Mouse (Mus musculus): ENCODE data around the gene Adamts7. TPM values are rescaled to one million over a fixed set of nuclear protein-coding genes. Genes with fewer than 3 reads are reported as not detected.

Gene Adamts7
- total and polyA plus RNA-seq, 3 experiments = 2.5 to 10.9 (median 6.1) TPM

DNA sequence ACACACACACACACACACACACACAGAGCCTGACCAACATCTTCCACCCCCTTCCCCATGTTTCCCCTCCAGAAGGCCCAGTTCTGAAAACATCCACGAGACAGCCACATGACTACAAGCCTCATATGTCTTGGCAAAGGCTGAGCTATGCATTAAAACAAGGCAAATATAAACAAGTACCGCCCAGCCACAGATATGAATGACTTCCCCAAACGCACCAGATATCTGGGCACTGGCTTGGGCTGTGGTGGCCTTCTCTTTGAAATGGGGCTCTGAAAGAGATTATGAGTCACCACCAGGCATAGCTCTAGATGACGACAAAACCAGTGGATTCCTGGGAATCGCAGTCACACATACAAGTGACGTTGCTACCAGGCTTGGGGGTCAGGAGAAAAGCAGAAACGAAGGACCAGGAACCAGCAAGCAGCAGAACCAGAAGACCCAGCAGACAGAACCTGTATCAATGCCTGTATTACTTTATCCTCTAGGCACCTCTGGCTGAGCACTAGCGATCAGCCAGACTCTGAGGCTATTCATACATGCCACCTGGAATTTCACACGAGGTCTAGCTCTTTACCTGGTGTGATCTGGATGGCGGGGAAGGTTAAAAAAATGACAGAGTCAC lies 72.5 kb downstream of the Adamts7 start:
- DNase-seq = peak; percentile 52

GRCm38 (mm10) chr9:90236817-90237216 lies 73.9 kb downstream of the Adamts7 start:
- DNase-seq = no peak

GRCm38 (mm10) chr9:90237232-90238062 lies 74.6 kb downstream of the Adamts7 start:
- no peak for DNase-seq

DNA sequence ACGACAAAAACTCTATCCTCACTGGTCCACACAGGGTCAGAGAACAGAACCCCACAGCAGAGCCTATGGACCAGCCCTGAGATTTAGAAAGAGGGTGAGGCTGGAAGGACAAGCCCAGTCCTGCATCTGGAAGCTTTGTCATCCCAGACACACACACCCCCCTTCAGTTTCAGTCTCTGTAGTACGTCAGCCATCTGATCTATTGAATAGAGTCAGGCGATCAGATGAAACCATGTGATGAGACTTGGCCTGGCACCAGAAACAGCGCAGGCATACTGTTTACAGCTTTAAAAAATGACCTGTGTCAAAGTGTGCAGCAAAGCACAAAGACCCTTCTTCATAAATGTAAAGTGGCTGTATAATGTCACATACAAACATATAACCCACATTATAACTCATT lies 77.7 kb downstream of the Adamts7 start:
- DNase-seq = no peak

- no peak for DNase-seq
Observed at GRCm38 (mm10) chr9:90241041-90241440, 78.2 kb downstream of the Adamts7 start.

- no peak for DNase-seq
Observed at GRCm38 (mm10) chr9:90241618-90242017, 78.7 kb downstream of the Adamts7 start.

DNA sequence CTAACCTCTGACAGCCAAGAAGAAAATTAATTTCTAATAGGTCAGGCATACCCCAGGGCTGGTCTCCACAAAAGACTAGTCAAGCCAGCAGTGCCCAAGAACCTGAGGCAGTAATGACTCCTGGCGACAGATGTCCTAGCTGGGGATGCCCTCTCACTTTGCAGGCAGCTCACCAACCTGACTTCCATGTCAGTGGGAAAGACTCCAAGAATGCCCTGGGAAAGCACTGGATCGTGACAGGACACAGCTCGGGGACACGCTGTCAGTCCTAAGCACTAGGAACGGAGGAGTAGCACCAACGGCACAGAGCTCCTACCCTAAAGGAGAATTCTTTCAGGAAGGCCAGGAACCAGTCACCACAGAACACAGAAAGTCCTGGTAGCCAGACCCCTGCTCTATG lies 79.4 kb downstream of the Adamts7 start:
- no peak for DNase-seq

DNA sequence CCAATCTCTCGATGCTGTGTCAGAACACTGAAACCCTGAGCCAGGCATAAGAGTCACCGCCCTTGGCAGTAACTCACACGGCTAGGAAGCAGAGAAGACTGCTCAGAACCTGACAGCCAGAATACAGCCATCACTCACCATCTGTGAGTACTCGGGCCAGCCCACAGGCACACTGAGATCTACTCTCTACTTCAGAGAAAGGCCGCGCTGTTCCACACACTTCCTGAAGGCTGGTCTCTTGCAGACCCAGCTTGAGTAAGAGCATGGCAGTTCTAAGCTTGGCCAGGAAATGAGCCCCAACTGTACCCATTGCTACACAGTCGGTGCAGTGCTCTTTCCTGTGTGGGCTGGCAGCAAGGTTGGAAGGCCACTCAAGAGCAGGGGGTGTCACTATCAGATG lies 80.0 kb downstream of the Adamts7 start:
- peak; percentile 50 for DNase-seq

DNA sequence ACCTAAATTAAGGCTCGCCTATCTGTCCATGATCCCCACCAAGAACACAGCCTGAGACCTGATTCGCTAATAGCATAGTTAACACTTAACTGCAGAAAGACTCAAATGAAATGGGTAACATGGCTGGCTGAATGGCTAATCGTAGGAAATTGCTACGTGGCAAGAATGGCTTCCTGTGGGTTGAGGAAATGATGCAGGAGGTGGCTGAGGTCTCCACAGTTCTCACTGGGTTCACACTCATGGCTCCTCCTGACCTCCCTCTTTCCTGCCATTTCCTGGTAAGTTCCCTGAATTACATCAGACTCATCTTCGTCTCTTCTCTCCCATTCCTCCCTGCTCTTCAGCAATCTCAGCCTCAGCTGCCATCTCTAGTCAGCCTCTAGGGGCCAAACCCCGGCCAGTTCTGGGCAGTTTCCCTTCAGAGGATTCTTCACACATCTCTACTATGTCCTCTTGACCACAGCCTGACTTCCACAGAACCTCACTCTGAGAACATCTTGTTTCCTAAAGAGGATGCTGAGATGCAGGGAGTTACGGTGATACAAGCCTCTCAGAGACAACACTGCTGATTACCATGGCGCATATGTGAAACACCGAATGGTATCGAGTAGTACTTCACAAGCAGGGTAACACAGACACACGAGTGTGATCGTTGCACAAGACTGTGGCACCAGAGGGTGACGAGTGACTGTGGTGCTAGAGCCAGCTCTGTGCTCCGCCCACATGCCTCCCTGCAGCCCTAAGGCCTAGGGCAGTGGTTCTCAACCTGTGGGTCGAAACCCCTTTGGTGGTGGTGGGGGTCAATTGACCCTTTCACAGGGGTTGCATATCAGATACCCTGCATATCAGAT lies 81.7 kb downstream of the Adamts7 start:
- DNase-seq = no peak

GRCm38 (mm10) chr9:90245206-90245605 lies 82.3 kb downstream of the Adamts7 start:
- DNase-seq = no peak

DNA sequence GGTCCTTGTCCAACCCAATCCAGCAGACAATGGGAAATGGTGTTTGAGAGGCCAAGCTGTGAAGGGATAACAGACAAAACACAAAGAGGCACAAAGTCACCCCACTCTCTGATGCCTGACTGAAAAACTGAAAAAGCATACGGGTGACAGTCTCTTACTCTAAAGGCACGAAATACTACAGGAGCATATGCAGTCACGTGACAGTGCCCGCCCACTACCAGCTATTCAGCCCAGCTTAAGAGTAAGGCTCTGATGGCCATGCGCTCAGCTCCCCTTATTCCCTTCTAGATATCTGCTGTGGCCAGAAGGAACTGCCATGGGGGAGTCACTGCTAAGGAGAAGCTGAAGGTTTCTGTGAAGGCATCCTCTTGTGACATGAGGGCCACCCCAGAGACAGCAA lies 82.9 kb downstream of the Adamts7 start:
- DNase-seq = no peak

GRCm38 (mm10) chr9:90247316-90247715 lies 84.4 kb downstream of the Adamts7 start:
- DNase-seq = peak; percentile 20

- no peak for DNase-seq
Observed at GRCm38 (mm10) chr9:90248326-90248725, 85.5 kb downstream of the Adamts7 start.

DNA sequence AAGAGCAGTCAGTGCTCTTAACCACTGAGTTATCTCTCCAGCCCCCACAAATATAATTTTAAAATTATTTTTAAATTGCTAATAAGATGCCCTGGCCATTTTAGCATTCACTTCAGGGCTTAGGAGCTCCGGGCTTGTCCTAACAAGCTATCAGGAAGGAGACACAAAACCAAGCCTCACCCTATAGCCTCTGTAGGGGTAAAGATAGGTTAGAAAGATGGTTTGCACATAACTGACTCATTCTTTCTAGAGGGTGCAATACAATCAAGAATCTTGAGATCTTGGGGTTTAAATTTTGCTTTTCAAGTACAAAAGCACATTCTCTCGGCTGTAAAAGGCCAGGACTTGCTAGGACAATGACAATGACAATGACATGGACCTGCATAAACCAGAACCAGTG lies 86.2 kb downstream of the Adamts7 start:
- no peak for DNase-seq

- DNase-seq = no peak
Observed at GRCm38 (mm10) chr9:90250141-90250775, 87.4 kb downstream of the Adamts7 start.

GRCm38 (mm10) chr9:90250964-90251750 lies 88.3 kb downstream of the Adamts7 start:
- no peak for DNase-seq

- no peak for DNase-seq
Observed at GRCm38 (mm10) chr9:90253181-90253580, 90.3 kb downstream of the Adamts7 start.

GRCm38 (mm10) chr9:90255844-90256405 lies 93.1 kb downstream of the Adamts7 start:
- DNase-seq = peak; percentile 22

DNA sequence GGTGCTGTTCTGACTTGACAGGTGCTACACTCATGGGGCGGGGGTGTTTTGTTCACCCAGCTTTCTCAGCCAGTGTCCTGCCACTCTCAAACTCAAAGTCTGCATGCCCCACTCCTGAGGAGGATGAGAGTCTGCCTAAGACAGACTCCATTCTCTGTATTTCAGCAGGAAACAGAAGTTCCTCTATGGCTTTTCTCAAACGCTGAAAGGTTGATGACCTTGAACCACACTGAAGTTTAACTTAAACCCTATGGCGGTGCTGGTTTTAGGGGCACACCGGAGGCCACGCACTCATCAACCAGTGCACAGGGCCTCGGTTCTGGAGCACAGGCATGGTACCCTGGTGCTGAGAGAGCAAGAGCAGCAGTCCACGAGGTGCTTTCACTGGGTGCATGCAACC lies 94.4 kb downstream of the Adamts7 start:
- no peak for DNase-seq
